Mouse (Mus musculus) kidney, embryonic 15.5 days (tissue): ENCODE data around the gene Akap13. TPM values are rescaled to one million over a fixed set of nuclear protein-coding genes. Genes with fewer than 3 reads are reported as not detected.

ENCODE experiments used
- ATAC-seq: fragments of 200-750 bp; cut with Nextera tagmentation; replicated peaks from 2 replicates; pipeline ENCODE4 v1.8.0; 2017; ENCODE audit warnings: moderate TSS enrichment; ENCODE audit not compliant: low FRiP score
- H3K27ac ChIP-seq: fragments of 300-500 bp; sonication (generic); 2 replicates; pipeline ENCODE4 v1.5.1; 2015; ENCODE audit warnings: mild to moderate bottlenecking, inconsistent platforms
- H3K27me3 ChIP-seq: fragments of 300-500 bp; sonication (generic); 2 replicates; pipeline ENCODE4 v1.6.1; 2015; ENCODE audit warnings: inconsistent platforms
- H3K36me3 ChIP-seq: fragments of 300-500 bp; sonication (generic); 2 replicates; pipeline ENCODE4 v1.6.1; 2015; ENCODE audit warnings: inconsistent platforms
- H3K4me1 ChIP-seq: fragments of 300-500 bp; sonication (generic); 2 replicates; pipeline ENCODE4 v1.6.1; 2015; ENCODE audit warnings: inconsistent platforms
- H3K4me2 ChIP-seq: fragments of 300-500 bp; sonication (generic); 2 replicates; pipeline ENCODE4 v1.6.1; 2015; ENCODE audit warnings: moderate library complexity, mild to moderate bottlenecking, inconsistent platforms
- H3K4me3 ChIP-seq: fragments of 300-500 bp; sonication (generic); replicated peaks from 2 replicates; pipeline ENCODE4 v1.5.1; 2015; ENCODE audit warnings: mild to moderate bottlenecking, inconsistent platforms
- H3K9ac ChIP-seq: fragments of 300-500 bp; sonication (generic); 2 replicates; pipeline ENCODE4 v1.6.1; 2015; ENCODE audit warnings: mild to moderate bottlenecking, inconsistent platforms
- H3K9me3 ChIP-seq: fragments of 300-500 bp; sonication (generic); replicated peaks from 2 replicates; pipeline ENCODE4 v1.6.1; 2016; ENCODE audit warnings: inconsistent platforms
- WGBS: fragments of 180-500 bp; shearing (Covaris S2); methylation state at CpG from one replicate; pipeline ENCODE4 v1.1.7; 2015; ENCODE audit warnings: mixed read lengths; 5-methylcytosine and 5-hydroxymethylcytosine counted together
- polyA plus RNA-seq: library from polyadenylated mRNA; unstranded; fragments of >200 nt; fragmentation: Nextera tagmentation; extraction: Ambion mirVana; gene quantifications from 2 replicates; pipeline ENCODE4 v1.2.1, GENCODE M21; 2015

Gene Akap13
- polyA plus RNA-seq, 1 experiment from 2014 or later: 49.7 TPM

DNA sequence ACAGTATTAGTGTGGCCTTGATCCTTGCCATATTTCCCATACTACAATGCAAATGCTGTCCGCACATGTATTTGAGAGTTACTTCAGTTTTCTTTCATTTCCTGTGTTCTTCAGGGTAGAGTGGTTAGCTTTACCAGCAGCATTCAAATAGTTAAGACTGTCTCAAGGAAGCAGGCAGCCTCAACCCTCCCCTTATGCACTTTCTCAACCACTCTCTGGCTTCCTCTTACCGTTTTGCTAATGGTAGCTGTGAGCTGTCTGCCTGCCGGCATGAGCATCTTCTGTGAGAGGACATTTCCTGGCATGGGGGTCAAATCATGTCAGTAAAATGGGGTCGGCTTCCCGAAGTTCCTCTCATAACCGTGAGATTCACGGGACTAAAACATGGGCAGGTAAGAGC lies 246.4 kb downstream of the Akap13 start:
- ATAC-seq: no peak
- 69% methylated on average over 7 of the region's 7 CpGs for WGBS
- no peak overlapping the region for H3K4me3 ChIP-seq
- H3K9ac ChIP-seq: no peak overlapping the region
- H3K27me3 ChIP-seq: no peaks in the 10 kb centered on the region
- no peak overlapping the region for H3K4me2 ChIP-seq
- peaks cover 77% of the 10 kb centered on the region for H3K36me3 ChIP-seq
- H3K9me3 ChIP-seq: no peaks in the 10 kb centered on the region
- H3K27ac ChIP-seq: no peak overlapping the region
- H3K4me1 ChIP-seq: no peaks in the 10 kb centered on the region

DNA sequence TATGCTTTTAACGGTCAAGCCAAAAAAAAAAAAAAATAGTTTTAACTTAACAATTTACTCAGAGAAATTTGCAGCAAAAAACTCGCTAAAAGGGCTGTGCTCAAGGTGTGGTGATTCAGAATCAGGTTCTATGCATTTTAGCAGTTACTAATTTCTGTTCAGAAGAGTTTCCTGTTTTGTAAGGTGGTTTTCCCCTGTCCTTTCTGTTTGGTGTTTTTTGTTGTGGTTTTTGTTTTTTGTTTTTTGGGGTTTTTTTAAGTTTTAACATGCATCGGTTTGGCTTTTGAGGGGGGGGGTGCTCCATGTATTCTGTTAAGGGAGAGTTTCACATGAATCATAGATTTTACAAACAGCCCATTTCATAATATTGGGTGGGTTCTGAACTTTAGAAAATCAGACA lies 247.0 kb downstream of the Akap13 start:
- Histone ChIP-seq H3K36me3 (peaks cover 77% of the 10 kb centered on the region), H3K9me3 (no peaks in the 10 kb centered on the region), H3K9ac (no peak overlapping the region), H3K4me3 (no peak overlapping the region), H3K4me2 (no peak overlapping the region), H3K27me3 (no peaks in the 10 kb centered on the region), H3K27ac (no peak overlapping the region), H3K4me1 (no peaks in the 10 kb centered on the region)
- no peak for ATAC-seq
- 94% methylated on average over 3 of the region's 3 CpGs for WGBS

GRCm38 (mm10) chr7:75702966-75703645 lies 247.8 kb downstream of the Akap13 start:
- ATAC-seq: no peak
- no peaks in the 10 kb centered on the region for H3K4me1 ChIP-seq
- no peak overlapping the region for H3K4me3 ChIP-seq
- H3K27me3 ChIP-seq: no peaks in the 10 kb centered on the region
- no peaks in the 10 kb centered on the region for H3K9me3 ChIP-seq
- H3K4me2 ChIP-seq: no peak overlapping the region
- H3K9ac ChIP-seq: no peak overlapping the region
- H3K36me3 ChIP-seq: peaks cover 77% of the 10 kb centered on the region
- WGBS: 82% methylated on average over 3 of the region's 3 CpGs
- no peak overlapping the region for H3K27ac ChIP-seq

DNA sequence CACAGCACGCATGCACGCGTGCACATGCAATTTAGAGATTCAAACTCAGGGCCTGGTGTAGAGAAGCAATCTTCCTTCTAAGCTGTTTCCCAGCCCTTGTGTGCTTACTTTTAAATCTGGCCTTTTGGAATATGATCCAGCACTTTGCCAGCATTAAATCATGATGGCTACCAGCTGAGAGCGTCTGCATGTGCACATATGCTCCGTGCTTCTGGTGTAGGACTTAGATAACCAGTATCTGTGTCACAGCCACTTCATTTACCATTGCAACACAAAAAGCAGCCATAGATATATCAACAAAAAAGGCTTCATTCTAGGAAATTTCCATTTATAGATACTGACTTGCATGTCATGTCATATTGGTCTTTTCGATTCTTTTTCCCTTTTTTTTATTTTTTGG lies 249.5 kb downstream of the Akap13 start:
- Histone ChIP-seq H3K4me2 (no peak overlapping the region), H3K36me3 (peaks cover 78% of the 10 kb centered on the region), H3K27me3 (no peaks in the 10 kb centered on the region), H3K4me1 (no peaks in the 10 kb centered on the region), H3K27ac (no peak overlapping the region), H3K4me3 (no peak overlapping the region), H3K9me3 (no peaks in the 10 kb centered on the region), H3K9ac (no peak overlapping the region)
- no peak for ATAC-seq
- WGBS: 89% methylated on average over 6 of the region's 6 CpGs

GRCm38 (mm10) chr7:75709936-75710335 lies 254.6 kb downstream of the Akap13 start:
- WGBS: 95% methylated on average over 4 of the region's 4 CpGs
- no peaks in the 10 kb centered on the region for H3K4me1 ChIP-seq
- H3K36me3 ChIP-seq: peaks cover 54% of the 10 kb centered on the region
- H3K27ac ChIP-seq: no peak overlapping the region
- H3K27me3 ChIP-seq: no peaks in the 10 kb centered on the region
- H3K4me3 ChIP-seq: no peak overlapping the region
- no peak overlapping the region for H3K4me2 ChIP-seq
- H3K9ac ChIP-seq: no peak overlapping the region
- no peaks in the 10 kb centered on the region for H3K9me3 ChIP-seq
- no peak for ATAC-seq

- no peaks in the 10 kb centered on the region for H3K27me3 ChIP-seq
- no peak overlapping the region for H3K4me2 ChIP-seq
- ATAC-seq: no peak
- H3K9ac ChIP-seq: no peak overlapping the region
- no peak overlapping the region for H3K27ac ChIP-seq
- peaks cover 50% of the 10 kb centered on the region for H3K36me3 ChIP-seq
- no peak overlapping the region for H3K4me3 ChIP-seq
- no peaks in the 10 kb centered on the region for H3K4me1 ChIP-seq
- no peaks in the 10 kb centered on the region for H3K9me3 ChIP-seq
- 91% methylated on average over 6 of the region's 6 CpGs for WGBS
Measured at GRCm38 (mm10) chr7:75710920-75711319, 255.6 kb downstream of the Akap13 start.

DNA sequence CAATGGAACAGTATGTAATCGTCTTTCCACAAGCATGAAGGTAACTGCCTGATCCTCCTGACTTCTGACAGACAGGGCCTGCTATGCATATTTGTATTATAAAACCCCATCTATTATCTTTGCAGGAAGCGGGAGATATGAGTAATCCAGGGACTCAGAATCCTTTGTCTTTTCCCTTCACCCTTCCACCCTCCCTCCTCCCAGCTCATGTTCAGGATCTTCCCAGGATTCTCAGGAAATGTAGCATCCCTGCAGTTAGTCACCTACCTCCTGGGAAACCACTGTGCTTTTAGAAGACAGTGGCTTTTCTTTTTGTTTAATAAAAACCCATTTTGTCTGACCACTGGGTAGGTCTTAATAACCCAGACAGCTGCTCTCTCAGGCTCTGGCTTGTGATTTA lies 256.1 kb downstream of the Akap13 start:
- Histone ChIP-seq H3K4me2 (no peak overlapping the region), H3K27ac (no peak overlapping the region), H3K9me3 (no peaks in the 10 kb centered on the region), H3K4me3 (no peak overlapping the region), H3K9ac (no peak overlapping the region), H3K36me3 (peaks cover 46% of the 10 kb centered on the region), H3K27me3 (no peaks in the 10 kb centered on the region), H3K4me1 (no peaks in the 10 kb centered on the region)
- WGBS: 85% methylated on average over 2 of the region's 2 CpGs
- no peak for ATAC-seq

DNA sequence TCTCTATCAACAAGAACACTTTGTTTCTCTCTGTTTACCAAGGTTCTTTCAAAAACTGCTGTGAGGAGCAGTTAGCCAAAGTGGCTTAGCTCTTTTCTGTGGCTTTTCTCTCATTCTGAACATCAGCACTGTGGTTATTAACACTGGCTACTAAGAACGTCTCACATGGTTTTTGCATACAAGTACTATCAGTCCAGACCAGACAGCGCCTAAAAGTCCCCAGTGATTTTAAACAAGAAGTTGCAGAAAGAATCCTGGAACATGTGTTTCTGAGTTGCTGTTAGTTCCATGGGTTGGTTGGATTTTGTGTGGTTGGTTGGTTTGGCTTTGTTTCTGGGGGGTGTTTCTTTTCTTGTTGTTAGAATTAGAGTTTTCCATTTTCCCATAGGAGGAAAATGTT lies 257.5 kb downstream of the Akap13 start:
- Histone ChIP-seq H3K4me3 (no peak overlapping the region), H3K4me1 (no peaks in the 10 kb centered on the region), H3K9ac (no peak overlapping the region), H3K36me3 (peaks cover 35% of the 10 kb centered on the region), H3K9me3 (no peaks in the 10 kb centered on the region), H3K27me3 (no peaks in the 10 kb centered on the region), H3K27ac (no peak overlapping the region), H3K4me2 (no peak overlapping the region)
- ATAC-seq: no peak
- WGBS: 82% methylated on average over 2 of the region's 2 CpGs

- Histone ChIP-seq H3K27ac (no peak overlapping the region), H3K4me1 (no peaks in the 10 kb centered on the region), H3K9me3 (no peaks in the 10 kb centered on the region), H3K27me3 (no peaks in the 10 kb centered on the region), H3K36me3 (peaks cover 33% of the 10 kb centered on the region), H3K9ac (no peak overlapping the region), H3K4me2 (no peak overlapping the region), H3K4me3 (no peak overlapping the region)
- WGBS: 80% methylated on average over 5 of the region's 5 CpGs
- ATAC-seq: no peak
Measured at GRCm38 (mm10) chr7:75713959-75714358, 258.6 kb downstream of the Akap13 start.

GRCm38 (mm10) chr7:75715026-75715425 lies 259.7 kb downstream of the Akap13 start:
- no peaks in the 10 kb centered on the region for H3K9me3 ChIP-seq
- no peak overlapping the region for H3K4me2 ChIP-seq
- no peak overlapping the region for H3K27ac ChIP-seq
- no peak for ATAC-seq
- no peaks in the 10 kb centered on the region for H3K27me3 ChIP-seq
- H3K4me3 ChIP-seq: no peak overlapping the region
- WGBS: 94% methylated on average over 4 of the region's 4 CpGs
- peaks cover 36% of the 10 kb centered on the region for H3K36me3 ChIP-seq
- H3K4me1 ChIP-seq: no peaks in the 10 kb centered on the region
- H3K9ac ChIP-seq: no peak overlapping the region

DNA sequence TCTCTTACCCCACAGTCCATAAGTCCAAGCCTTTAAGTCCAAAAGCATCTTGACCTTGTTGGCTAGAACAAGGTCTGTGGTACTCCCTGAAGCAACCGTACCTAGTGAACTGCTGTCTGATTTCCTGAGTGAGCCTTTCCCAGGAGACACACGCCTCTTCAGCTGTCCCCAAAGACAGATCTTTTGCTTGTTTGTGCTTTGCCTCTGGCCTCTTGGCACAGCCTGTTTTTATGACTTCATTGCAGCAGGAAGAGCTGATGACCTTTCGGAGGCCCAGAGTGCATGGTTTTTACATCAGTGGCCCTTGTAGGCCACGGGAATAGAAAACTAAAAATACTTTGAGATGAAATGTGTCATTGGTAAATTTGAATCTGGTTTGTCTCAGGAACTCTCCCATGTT lies 260.6 kb downstream of the Akap13 start:
- WGBS: 42% methylated on average over 4 of the region's 4 CpGs
- Histone ChIP-seq H3K27me3 (no peaks in the 10 kb centered on the region), H3K36me3 (peaks cover 43% of the 10 kb centered on the region), H3K9me3 (no peaks in the 10 kb centered on the region), H3K4me1 (no peaks in the 10 kb centered on the region), H3K9ac (no peak overlapping the region), H3K27ac (no peak overlapping the region), H3K4me2 (no peak overlapping the region), H3K4me3 (no peak overlapping the region)
- no peak for ATAC-seq

DNA sequence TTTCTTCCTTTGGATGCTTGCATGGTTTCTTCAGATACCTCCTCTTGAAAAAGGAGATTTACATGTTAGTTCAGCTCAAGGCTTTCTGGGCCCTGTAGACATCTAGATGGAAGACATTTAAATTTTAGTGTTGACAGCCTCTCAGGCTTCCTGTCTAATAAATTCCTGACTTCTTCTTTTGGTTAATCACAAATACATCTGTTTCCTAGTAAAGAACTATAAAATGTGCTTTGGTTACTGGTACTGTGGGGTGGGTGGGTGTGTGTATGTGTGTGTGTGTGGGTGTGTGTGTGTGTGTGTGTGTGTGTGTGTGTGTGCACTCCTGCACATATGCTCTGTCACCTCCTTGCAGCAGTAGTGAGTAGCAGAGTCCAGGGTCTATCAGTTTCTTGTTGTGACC lies 262.0 kb downstream of the Akap13 start:
- Histone ChIP-seq H3K27ac (no peak overlapping the region), H3K36me3 (peaks cover 39% of the 10 kb centered on the region), H3K27me3 (no peaks in the 10 kb centered on the region), H3K4me3 (no peak overlapping the region), H3K9ac (no peak overlapping the region), H3K4me1 (no peaks in the 10 kb centered on the region), H3K9me3 (no peaks in the 10 kb centered on the region), H3K4me2 (no peak overlapping the region)
- no peak for ATAC-seq

GRCm38 (mm10) chr7:75721302-75721701 lies 266.0 kb downstream of the Akap13 start:
- 63% methylated on average over 4 of the region's 4 CpGs for WGBS
- Histone ChIP-seq H3K4me3 (no peak overlapping the region), H3K9me3 (no peaks in the 10 kb centered on the region), H3K9ac (no peak overlapping the region), H3K36me3 (peaks cover 61% of the 10 kb centered on the region), H3K4me1 (no peaks in the 10 kb centered on the region), H3K27me3 (no peaks in the 10 kb centered on the region), H3K27ac (no peak overlapping the region), H3K4me2 (no peak overlapping the region)
- ATAC-seq: no peak
